Mouse (Mus musculus) heart, adult 2 months (tissue): Measurements from ENCODE around the gene Mrpl34. TPM values are rescaled to one million over a fixed set of nuclear protein-coding genes. Genes with fewer than 3 reads are reported as not detected.

Experiments
- DNase-seq, 2 experiments: peaks; one replicate each; pipeline ENCODE4 v3.0.0; 2021
- H3K27ac ChIP-seq: fragments of 200-600 bp; 2 replicates; pipeline ENCODE4 v1.8.1; 2022
- H3K27me3 ChIP-seq: fragments of 200-500 bp; 2 replicates; pipeline ENCODE4 v1.6.1; 2012; ENCODE audit warnings: mild to moderate bottlenecking, low read length, inconsistent platforms, mixed read lengths; ENCODE audit not compliant: control insufficient read depth, insufficient read depth
- H3K36me3 ChIP-seq: fragments of 200-500 bp; 2 replicates; pipeline ENCODE4 v1.6.1; 2012; ENCODE audit warnings: low read length, inconsistent platforms; ENCODE audit not compliant: control insufficient read depth, insufficient read depth
- H3K4me1 ChIP-seq: fragments of 200-500 bp; 2 replicates; pipeline ENCODE4 v1.6.1; 2011; ENCODE audit warnings: low read length; ENCODE audit not compliant: control insufficient read depth, insufficient read depth
- H3K4me3 ChIP-seq: fragments of 200-600 bp; 2 replicates; pipeline ENCODE4 v1.8.1; 2022
- H3K79me2 ChIP-seq: fragments of 200-500 bp; replicated peaks from 2 replicates; pipeline ENCODE4 v1.6.1; 2012; ENCODE audit warnings: mild to moderate bottlenecking, inconsistent platforms, low read length, moderate library complexity, mixed read lengths; ENCODE audit not compliant: control insufficient read depth, insufficient read depth
- H3K9ac ChIP-seq: fragments of 200-500 bp; 2 replicates; pipeline ENCODE4 v1.6.1; 2012; ENCODE audit warnings: low read depth, mild to moderate bottlenecking, control low read depth, inconsistent platforms, low read length, mixed read lengths
- CTCF ChIP-seq: fragments of 200-600 bp; IDR thresholded peaks from 2 replicates; pipeline ENCODE4 v1.8.1; 2022; ENCODE audit warnings: antibody characterized with exemption, mild to moderate bottlenecking, moderate library complexity
- EP300 ChIP-seq: fragments of 200-500 bp; IDR thresholded peaks from 2 replicates; pipeline ENCODE4 v1.6.1; 2011; ENCODE audit warnings: low read depth, low read length, control low read depth; ENCODE audit not compliant: insufficient read depth
- POLR2A ChIP-seq: fragments of 200-500 bp; IDR thresholded peaks from 2 replicates; pipeline ENCODE4 v1.6.1; 2011; ENCODE audit warnings: mild to moderate bottlenecking, low read depth, low read length, control low read depth; ENCODE audit not compliant: insufficient read depth
- WGBS: fragments of 180-500 bp; shearing (Covaris S2); methylation state at CpG from one replicate; pipeline ENCODE4 v1.1.7; 2018; 5-methylcytosine and 5-hydroxymethylcytosine counted together
- intact Hi-C: fragments of 180-260 bp; cut with DNase I; formaldehyde crosslinking; loops from one replicate; pipeline ENCODE4 v1.15.1; 2025
- polyA plus RNA-seq: library from polyadenylated mRNA; depleted of rRNA; stranded (reverse); fragments of >200 nt; gene quantifications from 2 replicates; pipeline ENCODE4 v1.2.3, GENCODE M21; 2012
- total RNA-seq, 2 experiments: library from RNA; stranded (reverse); gene quantifications; 2 replicates each; pipeline ENCODE4 v1.2.3; 2021

Mrpl34 gene
- total and polyA plus RNA-seq, 3 experiments: 120 to 153 (median 128) TPM

DNA sequence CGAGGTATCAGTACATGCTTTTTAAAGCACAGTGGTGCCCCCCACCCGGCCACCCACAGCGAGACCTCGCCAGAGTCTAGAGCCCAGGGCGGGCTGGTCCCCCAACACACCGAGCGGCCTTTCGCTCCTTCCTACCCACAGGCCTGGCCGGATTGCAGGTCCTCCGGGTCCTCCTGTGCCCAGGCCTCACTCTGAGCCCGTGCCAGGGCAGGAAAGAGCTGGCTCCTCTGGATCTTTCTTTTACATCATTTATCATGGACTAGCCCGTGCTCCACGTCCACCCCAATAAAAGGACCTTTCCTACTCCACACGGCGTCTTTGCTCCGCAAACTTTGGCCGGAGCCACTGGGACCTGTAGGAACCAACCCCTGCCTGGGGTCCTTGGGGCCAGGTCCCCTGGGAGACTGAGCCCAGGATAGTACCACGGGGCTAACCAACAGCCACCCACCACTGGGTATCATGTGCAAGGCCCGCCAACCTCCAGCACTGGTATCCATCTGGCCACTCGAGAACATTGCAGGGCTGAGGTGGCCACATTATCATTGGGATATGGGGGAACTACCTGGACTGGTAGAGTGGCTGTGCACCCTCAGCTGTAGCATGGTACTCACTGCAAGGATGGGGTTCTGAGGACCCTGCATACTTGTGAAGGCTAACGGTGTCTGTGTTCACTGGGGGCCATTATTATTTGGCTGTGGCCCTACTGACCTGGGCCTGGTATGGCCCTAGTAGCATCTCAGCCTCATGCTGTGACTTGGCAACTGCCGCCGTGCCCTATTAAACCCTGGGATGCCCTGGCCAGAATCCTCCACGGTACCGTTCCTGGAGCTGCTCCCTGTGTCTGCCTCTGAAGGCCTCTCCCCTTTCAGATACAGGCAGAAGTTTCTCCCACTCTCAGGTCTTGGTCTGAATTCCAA is 10.3 kb downstream of the Mrpl34 start:
- Histone ChIP-seq H3K9ac (no peak overlapping the region), H3K4me1 (peaks cover 6% of the 10 kb centered on the region), H3K27ac (no peak overlapping the region), H3K36me3 (no peaks in the 10 kb centered on the region), H3K4me3 (no peak overlapping the region), H3K79me2 (no peaks in the 10 kb centered on the region; the same call in 1 of the 2 replicates), H3K27me3 (no peaks in the 10 kb centered on the region)
- intact Hi-C loops: no loop called here
- no peak for TF ChIP-seq EP300
- peak in 1 of 2 experiments; percentile 21 for DNase-seq
- 89% methylated on average over 25 of the region's 25 CpGs for WGBS

DNA sequence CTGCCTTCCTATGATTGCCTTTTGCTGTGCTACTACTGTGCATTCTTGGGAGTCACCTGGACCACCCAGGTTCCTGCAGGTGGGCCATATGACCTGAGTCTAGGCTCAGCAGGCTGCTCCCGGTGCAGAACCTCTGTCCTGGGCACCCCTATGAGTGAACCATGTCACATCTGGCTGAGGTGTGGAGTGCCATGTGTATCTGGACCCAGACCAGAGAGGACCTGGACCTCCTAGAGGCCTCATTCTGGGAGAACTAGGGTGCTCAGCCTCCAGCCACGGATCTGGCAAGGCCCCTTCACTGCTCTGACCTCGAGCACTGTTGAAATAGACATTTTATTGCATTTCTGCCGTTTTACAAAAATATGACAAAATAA is 10.9 kb downstream of the Mrpl34 start:
- Histone ChIP-seq H3K4me3 (peak overlapping the region; percentile 65), H3K9ac (0 out of 2 replicates have a peak overlapping the region, but pooled peaks have one; percentile 14), H3K27me3 (no peaks in the 10 kb centered on the region), H3K79me2 (no peaks in the 10 kb centered on the region; the same call in 1 of the 2 replicates), H3K36me3 (no peaks in the 10 kb centered on the region), H3K4me1 (peaks cover 3% of the 10 kb centered on the region), H3K27ac (peak overlapping the region; percentile 91)
- 28% methylated on average over 4 of the region's 4 CpGs for WGBS
- intact Hi-C loops: no loop called here
- DNase-seq: peak in 1 of 2 experiments; percentile 39
- TF ChIP-seq POLR2A (no peak), CTCF (no peak), EP300 (no peak)

DNA sequence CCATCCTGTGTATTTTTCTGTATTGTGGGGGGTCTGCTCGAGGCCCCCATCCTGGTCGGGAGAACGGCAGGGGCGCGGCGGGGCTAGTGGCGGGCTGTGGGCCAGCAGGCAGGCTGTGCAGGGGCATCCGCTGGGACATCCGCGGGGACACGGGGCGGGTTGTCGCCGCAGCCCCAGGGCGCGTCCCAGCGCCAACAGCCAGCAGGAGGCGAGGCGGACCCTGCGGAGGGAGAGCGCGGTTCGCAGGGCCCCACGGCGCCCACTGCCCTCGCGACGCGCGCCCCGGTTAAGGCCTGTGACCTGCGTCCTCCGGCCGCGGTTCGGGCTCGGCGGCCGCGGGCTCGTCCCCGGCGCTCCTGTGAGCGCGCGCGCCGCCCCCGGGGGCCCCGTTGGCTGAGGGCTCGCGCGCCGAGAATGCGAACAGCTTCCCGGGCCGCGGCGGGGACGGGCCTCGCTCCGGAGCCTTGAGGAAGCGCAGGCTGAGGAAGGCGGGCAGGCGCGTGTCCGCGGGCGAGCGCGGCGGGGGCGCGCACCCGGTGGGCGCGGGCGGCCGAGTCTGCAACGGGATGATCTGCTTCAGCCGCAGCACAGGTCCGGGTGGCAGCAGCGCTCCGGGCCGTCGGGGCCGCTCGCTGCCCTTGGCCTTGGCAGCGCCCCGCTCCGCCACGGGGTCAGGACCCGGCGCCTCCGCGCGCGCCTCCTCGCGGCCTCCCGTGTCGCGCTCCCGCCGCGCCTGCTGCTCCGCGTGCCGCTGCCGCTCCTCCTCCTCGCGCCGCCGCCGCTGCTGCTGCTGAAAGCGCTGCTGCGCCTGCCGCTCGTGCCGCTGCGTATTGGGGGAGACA is 11.6 kb downstream of the Mrpl34 start:
- peak overlapping the region; percentile 95 for H3K9ac ChIP-seq
- H3K4me1 ChIP-seq: peaks cover 3% of the 10 kb centered on the region
- no peaks in the 10 kb centered on the region for H3K36me3 ChIP-seq
- H3K27me3 ChIP-seq: no peaks in the 10 kb centered on the region
- TF ChIP-seq EP300 (no peak), CTCF (peak; percentile 50)
- under 1% methylated on average over 120 of the region's 121 CpGs for WGBS
- intact Hi-C loops: no loop called here
- H3K4me3 ChIP-seq: peak overlapping the region; percentile 65
- H3K79me2 ChIP-seq: no peaks in the 10 kb centered on the region
- peak; percentile 88 to 92 for DNase-seq
- peak overlapping the region; percentile 91 for H3K27ac ChIP-seq

DNA sequence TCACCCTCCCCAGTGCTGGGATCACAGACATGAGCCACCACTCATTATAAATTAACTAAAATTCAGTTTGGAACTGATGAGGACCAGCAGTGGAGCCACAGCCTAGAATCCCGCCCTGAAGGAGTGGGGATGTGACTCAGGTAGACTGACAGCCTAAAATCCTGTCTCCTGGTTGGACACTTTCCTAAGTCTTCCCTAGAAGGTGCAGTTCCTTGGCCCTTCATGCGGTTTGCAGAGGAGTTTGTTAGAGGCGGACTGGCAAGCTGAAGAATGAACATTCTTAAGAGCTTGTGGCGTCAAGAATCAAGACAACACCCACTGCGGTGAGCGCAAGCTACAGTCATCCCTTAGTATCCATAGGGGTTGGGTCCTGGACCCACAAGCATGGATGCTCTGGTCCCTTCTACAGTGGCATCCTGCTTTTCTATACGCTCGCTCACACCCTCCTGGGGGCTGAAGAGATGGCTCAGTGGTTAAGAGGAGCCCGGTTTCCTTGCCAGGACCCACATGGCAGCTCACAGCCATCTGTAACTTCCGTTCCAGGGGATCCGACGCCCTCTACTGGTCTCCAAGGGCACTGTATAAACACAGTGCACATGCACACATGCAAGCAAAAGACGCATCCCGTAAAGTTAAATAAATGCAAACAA is 12.6 kb downstream of the Mrpl34 start:
- Histone ChIP-seq H3K9ac (no peak overlapping the region), H3K27ac (peak overlapping the region; percentile 91), H3K27me3 (no peaks in the 10 kb centered on the region), H3K4me1 (peaks cover 3% of the 10 kb centered on the region), H3K79me2 (no peaks in the 10 kb centered on the region), H3K4me3 (peak overlapping the region; percentile 65), H3K36me3 (no peaks in the 10 kb centered on the region)
- no peak for TF ChIP-seq POLR2A
- TF ChIP-seq CTCF: peak; percentile 55
- intact Hi-C loops: no loop called here
- WGBS: 63% methylated on average over 14 of the region's 14 CpGs
- no peak for DNase-seq

DNA sequence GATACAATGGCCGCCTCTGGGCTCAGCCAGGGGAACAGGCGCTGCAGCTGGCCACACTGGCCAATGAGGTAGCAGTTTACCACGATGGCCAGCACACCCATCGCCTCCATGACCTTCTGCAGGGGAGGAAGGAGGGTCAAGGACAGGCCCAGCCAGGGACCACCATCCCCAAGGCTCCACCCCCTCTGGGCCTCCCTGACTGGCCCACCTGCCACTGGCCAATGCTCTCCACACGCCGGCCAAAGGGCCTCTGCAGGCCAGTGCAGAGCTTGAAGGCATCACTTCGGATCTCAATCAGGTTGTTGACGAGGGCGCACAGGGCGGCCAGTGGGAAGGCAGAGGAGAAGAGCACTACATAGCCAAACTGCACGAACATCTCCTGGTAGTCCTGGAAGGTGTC is 14.2 kb downstream of the Mrpl34 start:
- WGBS: 95% methylated on average over 11 of the region's 11 CpGs
- Histone ChIP-seq H3K36me3 (no peaks in the 10 kb centered on the region), H3K27me3 (no peaks in the 10 kb centered on the region), H3K27ac (no peak overlapping the region), H3K9ac (no peak overlapping the region), H3K4me3 (no peak overlapping the region), H3K4me1 (peaks cover 3% of the 10 kb centered on the region), H3K79me2 (no peaks in the 10 kb centered on the region)
- TF ChIP-seq CTCF (no peak), POLR2A (no peak), EP300 (no peak)
- DNase-seq: peak in 1 of 2 experiments; percentile 16
- intact Hi-C loops: no loop called here
